Mouse (Mus musculus): ENCODE measurements around the gene Man2a1.
A peak's percentile ranks its signal among the peaks of the same experiment; 100 is the strongest.

Gene Man2a1

DNA sequence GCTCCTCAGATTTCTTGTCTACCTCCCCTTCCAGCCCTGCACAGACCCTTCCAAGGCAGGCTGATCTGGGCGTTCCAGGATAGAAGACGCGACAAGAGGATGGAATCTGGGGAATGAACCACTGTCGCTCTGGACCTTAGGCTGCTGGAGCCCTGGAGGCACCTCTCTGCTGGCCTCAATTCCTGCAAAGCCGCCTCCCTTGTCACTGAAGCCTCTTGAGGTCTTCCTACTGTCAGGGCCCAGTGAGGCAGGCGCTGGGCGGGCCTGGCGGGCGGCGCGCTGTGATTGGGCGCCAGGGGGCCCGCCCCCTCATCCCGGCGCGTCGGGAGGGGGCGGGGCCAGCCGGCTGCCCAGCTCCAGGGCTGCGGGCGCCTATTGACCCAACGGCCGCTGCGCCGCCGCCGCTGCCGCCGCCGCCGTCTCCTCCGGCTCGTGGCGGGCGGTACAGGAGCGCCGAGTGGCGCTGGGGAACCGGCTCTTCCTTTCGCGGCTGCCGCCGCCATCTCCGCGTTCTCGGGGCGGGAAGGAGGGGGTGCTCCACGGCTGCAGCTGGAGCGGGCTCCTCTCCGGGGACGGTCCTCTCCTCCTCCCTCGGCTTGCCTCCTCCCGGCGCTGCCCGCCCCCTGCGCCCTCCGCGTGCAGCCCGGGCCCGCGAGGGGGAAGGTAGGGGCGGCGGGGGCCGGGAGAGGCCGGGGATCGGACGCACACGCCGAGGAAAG, at the start of gene Man2a1:
Gene Man2a1, plus strand, starts transcription at position 365 of the 719 bp plus-strand sequence.
- DNase-seq (ENCODE audit: low read depth, low spot score): peak; percentile 68

DNA sequence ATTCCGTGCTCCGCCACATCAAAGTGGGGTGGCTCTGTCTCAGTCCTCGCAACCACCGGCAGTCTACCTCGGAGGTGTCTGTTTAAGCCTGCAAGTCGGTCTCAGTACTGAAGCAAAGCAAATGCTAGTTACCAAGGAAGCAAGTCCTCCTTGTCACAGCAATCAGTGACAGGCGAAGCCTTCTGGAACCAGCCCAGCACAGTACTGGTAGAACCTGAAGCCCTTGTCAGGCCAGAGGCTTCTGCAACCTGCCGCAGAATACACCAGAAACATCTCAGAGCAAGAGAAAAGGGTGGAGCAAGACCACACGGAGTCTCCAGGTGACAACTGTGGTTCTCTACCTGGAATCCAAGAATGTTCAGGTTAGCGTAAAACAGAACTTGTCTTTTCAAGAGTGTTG, 47.2 kb upstream of the Man2a1 start:
- DNase-seq (ENCODE audit: low read depth, low spot score): no peak

DNA sequence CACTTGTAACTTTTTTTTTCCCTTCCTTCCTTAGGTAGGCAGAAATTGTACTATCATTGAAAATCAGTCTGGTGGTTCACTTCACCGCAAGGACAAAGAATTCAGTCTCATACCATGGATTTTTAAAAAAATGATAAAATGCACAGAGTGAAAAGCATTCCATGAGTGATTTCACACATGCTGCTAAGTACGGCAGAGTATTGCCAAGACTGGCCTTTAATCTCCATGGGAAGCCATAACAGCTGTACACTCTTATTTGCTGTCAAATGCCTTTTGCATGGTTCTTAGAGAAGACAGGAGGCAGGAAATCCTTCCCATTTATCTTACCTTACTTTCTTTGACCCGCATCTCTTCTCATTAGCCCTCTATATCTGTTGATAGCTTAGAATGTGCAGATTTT, 45.6 kb upstream of the Man2a1 start:
- no peak for DNase-seq (ENCODE audit: low read depth, low spot score)

- DNase-seq (ENCODE audit: low read depth, low spot score): no peak
Observed at GRCm38 (mm10) chr17:64556661-64557445, 43.7 kb upstream of the Man2a1 start.

DNA sequence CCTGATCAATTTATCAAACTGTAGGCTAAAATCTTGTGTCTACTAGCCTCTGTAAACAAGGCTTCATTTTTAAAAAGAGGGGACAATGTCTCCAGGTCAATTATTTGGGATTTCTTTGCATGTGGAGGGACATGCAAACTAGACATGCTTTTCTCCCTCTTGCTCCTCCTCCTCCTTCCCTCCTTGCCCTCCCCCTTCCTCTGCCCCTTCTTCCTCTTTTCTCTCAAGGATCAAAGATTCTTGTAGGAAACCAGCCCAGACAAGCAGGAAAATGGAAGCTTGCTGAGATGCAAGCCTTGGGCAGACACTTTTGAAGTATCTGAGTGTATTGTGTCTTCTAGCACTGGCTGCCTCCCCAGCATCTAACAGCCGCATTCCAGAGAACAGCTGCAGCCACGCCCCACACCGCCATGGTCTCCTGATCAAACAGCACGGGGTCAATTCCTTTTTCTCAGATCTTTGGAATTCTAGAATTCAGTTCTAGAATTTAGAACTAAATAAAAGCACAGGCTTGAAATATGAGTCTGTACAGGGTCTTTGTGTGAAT, 41.5 kb upstream of the Man2a1 start:
- no peak for DNase-seq (ENCODE audit: low read depth, low spot score)

DNA sequence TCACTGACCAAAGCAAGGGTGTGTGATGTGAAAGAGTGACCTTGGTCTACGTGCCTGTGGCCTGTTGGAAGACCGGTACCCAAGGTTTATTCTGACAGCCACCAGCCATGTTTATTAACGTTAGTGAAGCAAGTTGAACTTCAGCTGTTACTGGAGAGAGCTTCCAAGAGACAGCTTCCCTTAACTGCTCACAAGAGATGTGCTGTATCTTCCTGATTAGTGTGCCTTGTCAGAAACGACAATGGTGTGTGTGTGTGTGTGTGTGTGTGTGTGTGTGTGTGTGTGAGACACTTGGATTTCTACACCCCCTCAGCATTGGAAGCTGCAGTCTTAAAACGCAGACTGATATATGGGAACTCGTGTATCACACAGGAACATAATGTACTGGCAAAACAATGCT, 34.1 kb upstream of the Man2a1 start:
- DNase-seq (ENCODE audit: low read depth, low spot score): no peak

DNA sequence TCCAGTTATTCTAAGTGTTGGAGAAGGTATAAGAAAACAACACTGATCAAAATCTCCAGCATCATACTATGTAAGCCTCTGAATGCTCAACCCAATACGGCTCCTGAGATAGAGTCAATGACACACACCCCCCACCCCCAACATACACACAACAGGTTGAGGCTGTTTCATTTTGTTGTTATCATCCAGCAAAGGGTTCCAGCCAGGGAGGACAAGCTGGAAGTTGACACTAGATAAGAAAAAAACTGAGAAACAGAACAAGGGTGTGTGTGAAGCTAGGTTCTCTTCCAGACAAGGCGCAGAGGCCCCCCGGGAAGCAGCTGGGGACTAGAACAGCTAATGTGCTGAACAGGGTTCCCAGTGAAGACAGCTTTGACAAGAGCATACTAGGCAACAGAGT, 33.0 kb upstream of the Man2a1 start:
- DNase-seq (ENCODE audit: low read depth, low spot score): no peak

DNA sequence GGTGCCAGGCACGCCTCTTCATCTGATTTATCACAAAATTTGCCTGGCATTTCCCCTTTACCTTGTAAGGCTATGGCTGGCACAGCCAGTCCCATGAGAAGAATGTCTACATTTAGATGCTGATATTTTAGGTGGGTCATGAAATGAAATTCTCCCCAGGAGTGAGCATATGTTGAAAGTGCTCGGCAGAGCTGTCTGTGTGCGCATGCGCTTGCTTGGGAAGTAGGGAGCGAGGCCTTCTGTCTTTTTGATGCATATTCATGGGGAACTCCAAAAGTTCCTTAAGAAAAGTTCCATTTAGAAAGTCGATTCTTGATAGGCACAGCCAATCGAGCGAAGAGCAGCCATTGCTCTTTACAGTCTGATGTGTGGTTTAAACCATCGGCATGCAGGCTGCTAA, 26.6 kb upstream of the Man2a1 start:
- no peak for DNase-seq (ENCODE audit: low read depth, low spot score)

DNA sequence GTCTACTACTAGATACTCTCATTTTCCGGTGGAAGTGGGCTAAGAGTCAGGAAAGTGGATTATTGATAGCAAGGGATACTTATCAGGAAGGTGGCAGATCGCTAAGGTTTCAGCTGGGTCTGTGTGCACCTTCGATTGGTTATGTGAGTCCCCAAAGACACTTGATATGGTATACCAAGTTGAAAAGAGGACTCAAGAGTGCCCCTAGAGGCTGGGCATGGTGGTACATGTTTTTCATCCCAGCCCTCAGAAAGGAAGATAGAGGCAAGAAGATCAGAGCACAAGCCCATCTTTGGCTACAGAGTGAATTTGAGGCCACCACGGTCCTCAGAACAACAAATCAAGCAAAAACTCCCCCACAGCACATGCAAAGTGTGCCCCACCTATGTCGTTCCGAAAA, 25.3 kb upstream of the Man2a1 start:
- no peak for DNase-seq (ENCODE audit: low read depth, low spot score)

GRCm38 (mm10) chr17:64577485-64577884, 23.1 kb upstream of the Man2a1 start:
- DNase-seq (ENCODE audit: low read depth, low spot score): no peak

DNA sequence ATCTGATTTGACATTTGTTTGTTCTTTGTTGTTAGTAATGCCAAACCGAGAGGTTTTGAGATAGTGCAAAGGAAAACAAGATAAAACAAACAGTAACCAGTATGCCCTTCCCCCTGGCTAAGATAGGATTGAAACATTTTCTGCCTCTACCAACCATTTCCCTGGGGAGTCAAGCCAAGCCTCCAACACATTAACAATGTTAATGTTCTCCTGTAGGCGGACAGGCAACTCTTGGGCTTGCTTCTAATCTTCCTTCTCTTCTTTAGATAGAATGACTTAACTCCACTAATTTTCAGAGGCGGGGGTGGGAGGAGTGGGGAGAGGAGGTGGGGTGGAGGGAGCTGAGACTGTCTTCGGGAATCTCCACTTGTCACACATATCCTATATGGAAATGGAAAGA, 22.2 kb upstream of the Man2a1 start:
- DNase-seq (ENCODE audit: low read depth, low spot score): no peak

DNA sequence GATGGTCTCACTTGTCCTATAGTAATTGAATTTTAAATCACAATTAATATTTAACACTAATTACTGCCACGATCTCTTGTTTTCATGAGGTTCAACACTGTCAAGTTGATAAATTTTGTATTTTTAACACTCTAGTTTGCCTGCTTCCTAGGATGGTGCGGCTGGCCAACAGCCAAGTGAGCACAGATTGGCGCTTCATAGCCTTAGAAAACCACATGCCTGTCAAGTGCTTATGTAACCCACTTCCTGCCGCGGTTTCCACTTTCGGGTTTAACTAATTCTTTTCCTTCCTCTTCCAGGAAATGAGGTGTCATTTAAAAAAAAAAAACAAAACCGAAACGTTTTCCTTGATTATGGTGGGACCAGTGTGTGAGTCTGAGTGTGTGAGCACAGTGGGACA, 20.8 kb upstream of the Man2a1 start:
- DNase-seq (ENCODE audit: low read depth, low spot score): no peak

DNA sequence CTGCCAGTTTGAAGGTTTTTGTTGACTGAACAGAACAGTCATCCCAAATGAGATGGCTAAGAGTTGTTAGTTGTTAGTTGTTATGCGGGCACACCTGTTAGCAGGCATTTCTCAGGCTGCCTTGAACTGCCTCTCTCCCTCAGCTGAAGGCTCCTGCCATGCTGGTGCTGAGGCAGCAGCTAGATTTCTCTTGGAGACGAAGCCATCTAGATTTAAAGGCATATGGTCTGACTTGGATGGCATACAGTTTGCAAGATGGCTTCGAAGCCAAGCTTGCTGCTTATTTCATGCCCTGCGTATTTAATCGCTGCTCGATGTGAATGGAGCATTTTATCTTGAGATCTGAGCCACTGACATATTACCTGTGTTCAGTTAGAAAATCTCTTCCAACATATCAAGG, 19.4 kb upstream of the Man2a1 start:
- no peak for DNase-seq (ENCODE audit: low read depth, low spot score)

- DNase-seq (ENCODE audit: low read depth, low spot score): no peak
Observed at GRCm38 (mm10) chr17:64581962-64582361, 18.6 kb upstream of the Man2a1 start.

- DNase-seq (ENCODE audit: low read depth, low spot score): no peak
Observed at GRCm38 (mm10) chr17:64590483-64590882, 10.1 kb upstream of the Man2a1 start.

DNA sequence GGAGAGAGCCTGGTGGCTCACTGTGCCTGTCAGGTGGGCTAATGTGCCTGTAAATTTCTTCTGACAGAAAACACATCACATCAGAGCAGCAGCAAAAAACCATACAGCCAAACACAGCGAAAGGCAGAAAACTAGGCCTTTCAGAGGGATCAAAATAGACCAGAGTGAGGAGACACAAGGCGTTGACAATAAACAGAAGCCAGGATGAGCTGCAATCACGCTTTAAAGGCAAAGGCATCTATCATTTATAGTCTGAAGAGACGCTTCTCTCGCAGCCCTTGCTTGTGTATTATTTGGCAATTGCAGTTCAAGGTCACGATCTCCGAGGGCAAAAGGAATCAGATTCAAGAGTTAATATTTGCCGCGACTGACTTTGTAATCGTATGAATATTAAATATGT, 9.2 kb upstream of the Man2a1 start:
- no peak for DNase-seq (ENCODE audit: low read depth, low spot score)

- no peak for DNase-seq (ENCODE audit: low read depth, low spot score)
Observed at GRCm38 (mm10) chr17:64592355-64592754, 8.2 kb upstream of the Man2a1 start.

DNA sequence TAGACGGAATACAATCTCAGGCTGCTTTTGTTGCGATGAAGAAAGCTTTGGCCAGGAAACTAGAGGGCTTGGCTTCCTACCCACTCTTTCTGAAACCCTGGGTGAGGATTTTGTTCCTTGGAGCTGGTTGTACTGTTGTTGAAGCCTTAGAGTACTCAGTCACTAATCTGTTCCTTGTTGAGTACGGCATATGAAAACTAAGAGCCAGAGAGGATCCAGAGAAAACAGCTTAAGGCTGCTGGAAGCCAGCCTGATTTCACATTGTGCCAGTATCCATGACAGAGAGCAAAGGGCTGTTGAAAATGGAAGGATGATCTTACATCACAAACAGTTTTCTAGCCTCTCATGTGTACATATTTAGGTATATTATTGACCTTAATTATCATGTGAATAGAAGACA, 7.7 kb upstream of the Man2a1 start:
- DNase-seq (ENCODE audit: low read depth, low spot score): no peak

DNA sequence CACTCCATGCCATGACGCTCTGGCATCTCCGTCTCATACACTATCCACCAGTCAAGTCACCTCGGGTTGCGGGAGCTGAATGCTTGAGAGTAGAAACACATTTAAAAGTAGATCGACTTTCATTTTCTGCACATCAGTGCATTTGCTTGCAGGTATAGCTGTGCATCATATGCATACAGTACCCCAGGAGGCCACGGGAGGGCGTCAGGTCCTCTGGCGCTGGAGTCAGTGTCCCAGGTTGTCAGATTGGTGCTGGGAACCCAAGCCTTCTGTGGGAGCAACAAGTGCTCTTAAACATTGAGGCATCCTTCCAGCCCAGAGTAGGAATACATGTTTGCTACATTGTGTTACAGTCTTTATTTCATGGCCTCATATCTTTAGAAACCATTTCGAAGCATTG, 2.8 kb upstream of the Man2a1 start:
- no peak for DNase-seq (ENCODE audit: low read depth, low spot score)

GRCm38 (mm10) chr17:64599916-64600315, 620 bp upstream of the Man2a1 start:
- peak; percentile 74 for DNase-seq (ENCODE audit: low read depth, low spot score)

DNA sequence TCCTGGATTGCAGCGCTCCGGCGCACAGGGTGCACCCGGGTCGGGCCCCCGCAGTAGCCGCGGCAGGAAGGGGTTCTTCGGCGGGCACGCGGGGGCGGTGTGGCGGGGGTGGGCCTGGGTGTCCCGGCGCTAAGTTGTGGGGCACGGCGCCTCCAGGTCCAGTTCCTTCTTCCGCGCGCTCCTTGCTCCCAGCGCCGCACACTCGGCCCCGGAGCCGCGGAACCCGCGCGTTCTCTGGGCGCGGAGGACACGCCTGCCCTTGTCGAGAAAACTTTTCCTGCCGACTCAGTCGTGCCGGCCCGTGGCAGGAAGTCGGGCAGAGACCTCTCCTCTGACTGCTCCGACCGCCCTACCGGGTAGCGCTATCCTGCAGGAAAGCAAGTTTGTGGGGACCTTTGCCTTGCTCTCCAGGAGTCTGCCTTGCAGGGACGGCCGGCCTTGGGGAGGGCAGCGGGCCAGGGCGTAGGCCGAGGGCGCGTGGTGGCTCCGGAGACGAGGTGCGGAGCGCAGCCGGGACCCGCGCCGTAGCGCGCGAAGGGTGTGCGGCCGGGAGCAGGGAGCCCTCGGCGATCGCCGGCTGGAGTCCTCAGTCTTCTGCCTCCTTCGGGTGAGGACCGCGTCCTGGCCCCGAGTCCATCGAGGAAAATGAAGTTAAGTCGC, 685 bp downstream of the Man2a1 start:
- DNase-seq (ENCODE audit: low read depth, low spot score): no peak

GRCm38 (mm10) chr17:64601751-64602578, 1.4 kb downstream of the Man2a1 start:
- no peak for DNase-seq (ENCODE audit: low read depth, low spot score)

Measured in telencephalon, adult 2 months (tissue).